Mouse (Mus musculus) layer of hippocampus, postnatal 36 days (tissue): ENCODE measurements at regions not wholly inside any gene's neighbourhood (a gene's known extent, or its start where the extent isn't known, plus 50 kb on each side); places are given as distances from the start of the nearest gene placed in this dataset.

Experiments used
- DNase-seq, 2 experiments: peaks; one replicate each; pipeline ENCODE4 v3.0.0; 2022

GRCm38 (mm10) chr4:16820371-16820770 is 2784.9 kb upstream of the Gm12353 start:
- DNase-seq = no peak

GRCm38 (mm10) chr4:16831598-16831997 is 2773.7 kb upstream of the Gm12353 start:
- DNase-seq = no peak

GRCm38 (mm10) chr4:16848096-16848495 is 2757.2 kb upstream of the Gm12353 start:
- peak in 1 of 2 experiments; percentile 2 for DNase-seq

- DNase-seq = peak; percentile 12 to 18
Observed at GRCm38 (mm10) chr4:16852670-16853069, 2752.6 kb upstream of the Gm12353 start.
